Mouse (Mus musculus): ENCODE results near the gene Olfr1410. TPM values are rescaled to one million over a fixed set of nuclear protein-coding genes. Genes with fewer than 3 reads are reported as not detected.
A peak's percentile ranks its signal among the peaks of the same experiment; 100 is the strongest.

The Olfr1410 gene
- polyA plus RNA-seq, 1 experiment from 2014 or later, result not detected

GRCm38 (mm10) chr1:92643691-92644090, 38.1 kb downstream of the Olfr1410 start:
- WGBS, result 89% methylated on average over 4 of the region's 4 CpGs
- Histone ChIP-seq H3K27me3 (ENCODE audit: low read depth, poor library complexity, severe bottlenecking) (peaks cover 6% of the 10 kb centered on the region; the same call in 1 of the 2 replicates), H3K4me3 (no peak overlapping the region), H3K36me3 (peaks cover 11% of the 10 kb centered on the region), H3K4me1 (peaks cover 33% of the 10 kb centered on the region), H3K27ac (replicated peaks) (no peak overlapping the region), H3K9me3 (replicated peaks) (no peaks in the 10 kb centered on the region)
- DNase-seq (ENCODE audit: low spot score), result no peak

GRCm38 (mm10) chr1:92644916-92645315, 39.3 kb downstream of the Olfr1410 start:
- H3K36me3 ChIP-seq, result 0 out of 2 replicates have a peak, but pooled peaks cover 2% of the 10 kb centered on the region
- H3K4me3 ChIP-seq, result no peak overlapping the region
- 82% methylated on average over 5 of the region's 5 CpGs for WGBS
- no peak for DNase-seq (ENCODE audit: low spot score)
- peaks cover 32% of the 10 kb centered on the region for H3K4me1 ChIP-seq
- no peak overlapping the region for H3K27ac ChIP-seq (replicated peaks)
- peaks cover 6% of the 10 kb centered on the region; the same call in 1 of the 2 replicates for H3K27me3 ChIP-seq (ENCODE audit: low read depth, poor library complexity, severe bottlenecking)
- no peaks in the 10 kb centered on the region for H3K9me3 ChIP-seq (replicated peaks)

GRCm38 (mm10) chr1:92646111-92646510, 40.5 kb downstream of the Olfr1410 start:
- H3K27ac ChIP-seq (replicated peaks), result no peak overlapping the region
- H3K4me3 ChIP-seq, result no peak overlapping the region
- H3K4me1 ChIP-seq, result peaks cover 20% of the 10 kb centered on the region
- H3K36me3 ChIP-seq, result no peaks in the 10 kb centered on the region
- WGBS, result 67% methylated on average over 2 of the region's 2 CpGs
- DNase-seq (ENCODE audit: low spot score), result no peak
- no peaks in the 10 kb centered on the region for H3K9me3 ChIP-seq (replicated peaks)
- H3K27me3 ChIP-seq (ENCODE audit: low read depth, poor library complexity, severe bottlenecking), result peaks cover 6% of the 10 kb centered on the region; the same call in 1 of the 2 replicates

GRCm38 (mm10) chr1:92646601-92647000, 41.0 kb downstream of the Olfr1410 start:
- Histone ChIP-seq H3K4me3 (no peak overlapping the region), H3K9me3 (replicated peaks) (no peaks in the 10 kb centered on the region)
- no peak for DNase-seq (ENCODE audit: low spot score)

GRCm38 (mm10) chr1:92647026-92647425, 41.4 kb downstream of the Olfr1410 start:
- no peak for DNase-seq (ENCODE audit: low spot score)
- Histone ChIP-seq H3K4me3 (no peak overlapping the region), H3K9me3 (replicated peaks) (no peaks in the 10 kb centered on the region), H3K27me3 (ENCODE audit: low read depth, poor library complexity, severe bottlenecking) (peaks cover 6% of the 10 kb centered on the region; the same call in 1 of the 2 replicates), H3K36me3 (no peaks in the 10 kb centered on the region), H3K4me1 (peaks cover 24% of the 10 kb centered on the region), H3K27ac (replicated peaks) (no peak overlapping the region)
- WGBS, result 85% methylated on average over 4 of the region's 4 CpGs

More at GRCm38 (mm10) chr1:92646601-92647000, 41.0 kb downstream of the Olfr1410 start:
- WGBS, result 83% methylated on average over 7 of the region's 7 CpGs
- H3K4me1 ChIP-seq, result peaks cover 22% of the 10 kb centered on the region
- no peaks in the 10 kb centered on the region for H3K36me3 ChIP-seq
- H3K27me3 ChIP-seq (ENCODE audit: low read depth, poor library complexity, severe bottlenecking), result peaks cover 6% of the 10 kb centered on the region; the same call in 1 of the 2 replicates
- no peak overlapping the region for H3K27ac ChIP-seq (replicated peaks)

GRCm38 (mm10) chr1:92647752-92648151, 42.2 kb downstream of the Olfr1410 start:
- peak; percentile 85 for DNase-seq (ENCODE audit: low spot score)
- Histone ChIP-seq H3K4me3 (no peak overlapping the region), H3K27me3 (ENCODE audit: low read depth, poor library complexity, severe bottlenecking) (peaks cover 6% of the 10 kb centered on the region; the same call in 1 of the 2 replicates), H3K4me1 (peaks cover 17% of the 10 kb centered on the region), H3K36me3 (no peaks in the 10 kb centered on the region), H3K9me3 (replicated peaks) (no peaks in the 10 kb centered on the region), H3K27ac (replicated peaks) (0 out of 2 replicates have a peak overlapping the region, but pooled peaks have one; percentile 9)
- WGBS, result 12% methylated on average over 8 of the region's 8 CpGs

- Histone ChIP-seq H3K9me3 (replicated peaks) (no peaks in the 10 kb centered on the region), H3K27ac (replicated peaks) (0 out of 2 replicates have a peak overlapping the region, but pooled peaks have one; percentile 9), H3K36me3 (no peaks in the 10 kb centered on the region), H3K27me3 (ENCODE audit: low read depth, poor library complexity, severe bottlenecking) (peaks cover 6% of the 10 kb centered on the region; the same call in 1 of the 2 replicates), H3K4me1 (peaks cover 16% of the 10 kb centered on the region), H3K4me3 (no peak overlapping the region)
- 55% methylated on average over 10 of the region's 10 CpGs for WGBS
- no peak for DNase-seq (ENCODE audit: low spot score)
Observed at GRCm38 (mm10) chr1:92648197-92648596, 42.6 kb downstream of the Olfr1410 start.

- 0 out of 2 replicates have a peak within 1 kb of the TSS, but pooled peaks have one; percentile 9 for H3K27ac ChIP-seq (replicated peaks)
- 29% methylated on average over 8 of the region's 8 CpGs for WGBS
- peaks cover 16% of the 10 kb centered on the region for H3K4me1 ChIP-seq
- no peaks in the 10 kb centered on the region for H3K9me3 ChIP-seq (replicated peaks)
- DNase-seq (ENCODE audit: low spot score), result peak; percentile 80
- peaks cover 6% of the 10 kb centered on the region; the same call in 1 of the 2 replicates for H3K27me3 ChIP-seq (ENCODE audit: low read depth, poor library complexity, severe bottlenecking)
- no peak within 1 kb of the TSS for H3K4me3 ChIP-seq
- H3K36me3 ChIP-seq, result no peaks in the 10 kb centered on the region
Observed at GRCm38 (mm10) chr1:92648673-92649072, 43.1 kb downstream of the Olfr1410 start, which contains the start of gene Otos. Gene Otos, minus strand, starts transcription at chr1:92648841.

- no peaks in the 10 kb centered on the region for H3K36me3 ChIP-seq
- no peak overlapping the region for H3K4me3 ChIP-seq
- H3K27ac ChIP-seq (replicated peaks), result no peak overlapping the region
- DNase-seq (ENCODE audit: low spot score), result no peak
- WGBS, result 74% methylated on average over 3 of the region's 3 CpGs
- H3K9me3 ChIP-seq (replicated peaks), result no peaks in the 10 kb centered on the region
- peaks cover 6% of the 10 kb centered on the region; the same call in 1 of the 2 replicates for H3K27me3 ChIP-seq (ENCODE audit: low read depth, poor library complexity, severe bottlenecking)
- peaks cover 16% of the 10 kb centered on the region for H3K4me1 ChIP-seq
Observed at GRCm38 (mm10) chr1:92651467-92651866, 45.9 kb downstream of the Olfr1410 start.

GRCm38 (mm10) chr1:92653179-92653578, 47.6 kb downstream of the Olfr1410 start:
- H3K4me1 ChIP-seq, result peaks cover 9% of the 10 kb centered on the region
- no peaks in the 10 kb centered on the region for H3K9me3 ChIP-seq (replicated peaks)

GRCm38 (mm10) chr1:92654676-92655075, 49.1 kb downstream of the Olfr1410 start:
- no peak overlapping the region for H3K4me3 ChIP-seq
- no peaks in the 10 kb centered on the region for H3K27me3 ChIP-seq (ENCODE audit: low read depth, poor library complexity, severe bottlenecking)
- H3K36me3 ChIP-seq, result no peaks in the 10 kb centered on the region
- no peak for DNase-seq (ENCODE audit: low spot score)
- H3K27ac ChIP-seq (replicated peaks), result no peak overlapping the region
- no peaks in the 10 kb centered on the region for H3K9me3 ChIP-seq (replicated peaks)
- 68% methylated on average over 2 of the region's 2 CpGs for WGBS
- peaks cover 8% of the 10 kb centered on the region for H3K4me1 ChIP-seq

More at GRCm38 (mm10) chr1:92653179-92653578, 47.6 kb downstream of the Olfr1410 start:
- WGBS, result 89% methylated on average over 3 of the region's 3 CpGs
- Histone ChIP-seq H3K4me3 (no peak overlapping the region), H3K27me3 (ENCODE audit: low read depth, poor library complexity, severe bottlenecking) (no peaks in the 10 kb centered on the region), H3K27ac (replicated peaks) (no peak overlapping the region), H3K36me3 (no peaks in the 10 kb centered on the region)
- DNase-seq (ENCODE audit: low spot score), result no peak

GRCm38 (mm10) chr1:92657025-92657820, 51.6 kb downstream of the Olfr1410 start:
- no peaks in the 10 kb centered on the region for H3K36me3 ChIP-seq
- no peaks in the 10 kb centered on the region for H3K4me1 ChIP-seq
- no peak for DNase-seq (ENCODE audit: low spot score)
- H3K9me3 ChIP-seq (replicated peaks), result no peaks in the 10 kb centered on the region
- WGBS, result 84% methylated on average over 11 of the region's 11 CpGs
- H3K4me3 ChIP-seq, result no peak overlapping the region
- H3K27ac ChIP-seq (replicated peaks), result no peak overlapping the region
- H3K27me3 ChIP-seq (ENCODE audit: low read depth, poor library complexity, severe bottlenecking), result no peaks in the 10 kb centered on the region

- DNase-seq (ENCODE audit: low spot score), result no peak
- 80% methylated on average over 5 of the region's 5 CpGs for WGBS
Observed at GRCm38 (mm10) chr1:92659392-92659791, 53.8 kb downstream of the Olfr1410 start.

More at GRCm38 (mm10) chr1:92659392-92659791, 53.8 kb downstream of the Olfr1410 start:
- Histone ChIP-seq H3K9me3 (replicated peaks) (no peaks in the 10 kb centered on the region), H3K27ac (replicated peaks) (no peak overlapping the region), H3K4me3 (no peak overlapping the region), H3K4me1 (no peaks in the 10 kb centered on the region), H3K36me3 (no peaks in the 10 kb centered on the region), H3K27me3 (ENCODE audit: low read depth, poor library complexity, severe bottlenecking) (no peaks in the 10 kb centered on the region)

Data from midbrain, embryonic 10.5 days (tissue).